Mouse (Mus musculus): ENCODE results near the gene Fam151a.

DNA sequence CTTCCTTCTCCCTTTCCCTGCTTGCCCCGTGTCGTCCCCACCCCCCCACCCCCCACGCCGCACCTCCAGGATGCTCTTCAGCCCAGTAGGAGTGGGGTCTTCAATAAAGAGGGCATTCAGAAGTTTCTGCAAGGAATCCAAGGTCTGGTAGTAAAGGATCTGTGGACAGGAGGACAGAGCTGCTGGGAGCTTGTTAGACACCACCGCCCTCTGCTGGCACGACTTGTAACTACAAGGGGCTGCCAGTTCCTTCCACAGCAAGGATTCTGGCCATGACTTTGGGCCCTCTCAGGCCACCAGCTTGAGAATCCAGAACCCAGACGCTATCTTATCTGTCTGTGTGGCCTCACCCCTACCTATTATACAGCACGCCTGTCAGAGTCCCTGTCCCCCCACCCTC is 25.3 kb upstream of the Fam151a start:
- TF ChIP-seq CTCF (conservative IDR thresholded peaks at IDR 0.05; ENCODE audit: low read length) (peak; percentile 96), NANOG (IDR thresholded peaks at IDR 0.05; ENCODE audit: borderline replicate concordance, low read length) (no peak), POU5F1 (IDR thresholded peaks at IDR 0.05; ENCODE audit: borderline replicate concordance, low read length) (no peak)
